Mouse (Mus musculus): ENCODE measurements around the gene Eif5a.
"Not testable (repeated sequence)": the region's sequence is repeated elsewhere in the genome, so short reads cannot be mapped to it uniquely, and the experiment has no call there.

Eif5a gene

GRCm38 (mm10) chr11:69945997-69946891, 24.5 kb upstream of the Eif5a start:
- DNase-seq (ENCODE audit: low read depth, low spot score), result no peak

GRCm38 (mm10) chr11:69945216-69945615, 23.5 kb upstream of the Eif5a start:
- DNase-seq (ENCODE audit: low read depth, low spot score), result no peak

- no peak for DNase-seq (ENCODE audit: low read depth, low spot score)
Observed at GRCm38 (mm10) chr11:69940962-69941361, 19.2 kb upstream of the Eif5a start.

GRCm38 (mm10) chr11:69939731-69940130, 18.0 kb upstream of the Eif5a start:
- DNase-seq (ENCODE audit: low read depth, low spot score), result no peak

GRCm38 (mm10) chr11:69939181-69939580, 17.4 kb upstream of the Eif5a start:
- no peak for DNase-seq (ENCODE audit: low read depth, low spot score)

- no peak for DNase-seq (ENCODE audit: low read depth, low spot score)
Observed at GRCm38 (mm10) chr11:69938401-69938979, 16.7 kb upstream of the Eif5a start.

- DNase-seq (ENCODE audit: low read depth, low spot score), result no peak
Observed at GRCm38 (mm10) chr11:69937834-69938233, 16.1 kb upstream of the Eif5a start.

GRCm38 (mm10) chr11:69937385-69937784, 15.6 kb upstream of the Eif5a start:
- DNase-seq (ENCODE audit: low read depth, low spot score), result no peak

- no peak for DNase-seq (ENCODE audit: low read depth, low spot score)
Observed at GRCm38 (mm10) chr11:69936714-69937347, 15.1 kb upstream of the Eif5a start.

- no peak for DNase-seq (ENCODE audit: low read depth, low spot score)
Observed at GRCm38 (mm10) chr11:69936156-69936555, 14.4 kb upstream of the Eif5a start.

- peak; percentile 86 for DNase-seq (ENCODE audit: low read depth, low spot score)
Observed at GRCm38 (mm10) chr11:69935137-69935879, 13.6 kb upstream of the Eif5a start, which contains the start of gene Ybx2. Gene Ybx2 (plus strand): TSS chr11:69935796.

- DNase-seq (ENCODE audit: low read depth, low spot score), result no peak
Observed at GRCm38 (mm10) chr11:69934681-69935080, 12.9 kb upstream of the Eif5a start.

- peak; percentile 86 for DNase-seq (ENCODE audit: low read depth, low spot score)
Observed at GRCm38 (mm10) chr11:69934169-69934568, 12.4 kb upstream of the Eif5a start.

- DNase-seq (ENCODE audit: low read depth, low spot score), result no peak
Observed at GRCm38 (mm10) chr11:69933066-69933465, 11.3 kb upstream of the Eif5a start.

- DNase-seq (ENCODE audit: low read depth, low spot score), result no peak
Observed at GRCm38 (mm10) chr11:69932254-69932653, 10.5 kb upstream of the Eif5a start.

- no peak for DNase-seq (ENCODE audit: low read depth, low spot score)
Observed at GRCm38 (mm10) chr11:69931769-69932168, 10.0 kb upstream of the Eif5a start.

- DNase-seq (ENCODE audit: low read depth, low spot score), result no peak
Observed at GRCm38 (mm10) chr11:69930967-69931537, 9.3 kb upstream of the Eif5a start.

- not testable (repeated sequence) for DNase-seq (ENCODE audit: low read depth, low spot score)
Observed at GRCm38 (mm10) chr11:69930176-69930575, 8.4 kb upstream of the Eif5a start.

GRCm38 (mm10) chr11:69929712-69930111, 8.0 kb upstream of the Eif5a start:
- no peak for DNase-seq (ENCODE audit: low read depth, low spot score)

GRCm38 (mm10) chr11:69927501-69927900, 5.7 kb upstream of the Eif5a start:
- no peak for DNase-seq (ENCODE audit: low read depth, low spot score)

GRCm38 (mm10) chr11:69922796-69923195, 1.0 kb upstream of the Eif5a start:
- no peak for DNase-seq (ENCODE audit: low read depth, low spot score)
